Mouse (Mus musculus) thymus, adult 2 months (tissue): Measurements from ENCODE around the gene Bmp8b. TPM values are rescaled to one million over a fixed set of nuclear protein-coding genes. Genes with fewer than 3 reads are reported as not detected.

Experiments used
- DNase-seq: peaks from one replicate; pipeline ENCODE4 v3.0.0; 2021
- H3K27ac ChIP-seq: fragments of 200-500 bp; 2 replicates; pipeline ENCODE4 v1.5.1; 2012; ENCODE audit warnings: low read length, control low read depth; ENCODE audit not compliant: control insufficient read depth, insufficient read depth
- H3K27me3 ChIP-seq: fragments of 200-500 bp; 2 replicates; pipeline ENCODE4 v1.6.1; 2012; ENCODE audit warnings: mild to moderate bottlenecking, low read length, moderate library complexity, mixed read lengths; ENCODE audit not compliant: control insufficient read depth, insufficient read depth
- H3K36me3 ChIP-seq: fragments of 200-500 bp; 2 replicates; pipeline ENCODE4 v1.6.1; 2012; ENCODE audit warnings: mild to moderate bottlenecking, low read length, moderate library complexity; ENCODE audit not compliant: control insufficient read depth, insufficient read depth
- H3K4me1 ChIP-seq: fragments of 200-500 bp; replicated peaks from 2 replicates; pipeline ENCODE4 v1.6.1; 2012; ENCODE audit warnings: low read length; ENCODE audit not compliant: control insufficient read depth, insufficient read depth
- H3K4me3 ChIP-seq: fragments of 200-500 bp; 2 replicates; pipeline ENCODE4 v1.5.1; 2012; ENCODE audit warnings: mild to moderate bottlenecking, low read length, control low read depth, moderate library complexity; ENCODE audit not compliant: control insufficient read depth, insufficient read depth
- CTCF ChIP-seq: fragments of 200-500 bp; IDR thresholded peaks from 2 replicates; pipeline ENCODE4 v1.5.1; 2012; ENCODE audit warnings: mild to moderate bottlenecking, control low read depth, low read length, moderate library complexity, borderline replicate concordance; ENCODE audit not compliant: control insufficient read depth, poor library complexity, insufficient read depth; ENCODE audit errors: extremely low read depth
- POLR2A ChIP-seq: fragments of 200-500 bp; IDR thresholded peaks from 2 replicates; pipeline ENCODE4 v1.6.1; 2012; ENCODE audit warnings: mild to moderate bottlenecking, low read length, control low read depth, moderate library complexity; ENCODE audit not compliant: control insufficient read depth, poor library complexity, insufficient read depth; ENCODE audit errors: extremely low read depth
- WGBS: fragments of 180-500 bp; shearing (Covaris S2); methylation state at CpG from one replicate; pipeline ENCODE4 v1.1.7; 2018; 5-methylcytosine and 5-hydroxymethylcytosine counted together
- polyA plus RNA-seq: library from polyadenylated mRNA; depleted of rRNA; stranded (reverse); fragments of >200 nt; gene quantifications from 2 replicates; pipeline ENCODE4 v1.2.3, GENCODE M21; 2012

Bmp8b gene
- polyA plus RNA-seq, 1 experiment, result 0.05 TPM

DNA sequence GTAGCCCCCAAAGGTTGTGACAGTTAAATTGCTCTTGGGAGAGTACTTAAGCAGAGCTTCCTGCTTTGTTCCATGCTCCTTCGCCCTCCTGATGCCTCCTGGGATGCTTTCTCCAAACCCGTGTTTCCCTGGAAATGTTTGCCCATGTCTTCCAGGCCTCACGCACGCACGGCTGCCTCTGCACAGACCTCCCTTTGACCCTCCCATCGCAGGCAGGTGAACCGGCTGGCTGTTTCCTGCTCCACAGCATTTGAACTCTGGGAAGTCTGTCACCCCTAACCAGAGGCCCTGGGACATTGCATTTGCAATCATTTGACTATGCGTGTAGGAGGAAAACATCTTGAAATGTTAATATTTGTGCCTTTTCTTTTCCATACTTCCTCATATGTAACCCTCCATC is 28.0 kb upstream of the Bmp8b start:
- no peaks in the 10 kb centered on the region for H3K4me1 ChIP-seq
- no peak overlapping the region for H3K27ac ChIP-seq
- no peaks in the 10 kb centered on the region for H3K36me3 ChIP-seq
- no peaks in the 10 kb centered on the region for H3K27me3 ChIP-seq
- no peak for TF ChIP-seq POLR2A
- TF ChIP-seq CTCF, result no peak
- DNase-seq, result no peak
- no peak overlapping the region for H3K4me3 ChIP-seq
- WGBS, result 93% methylated on average over 8 of the region's 8 CpGs

DNA sequence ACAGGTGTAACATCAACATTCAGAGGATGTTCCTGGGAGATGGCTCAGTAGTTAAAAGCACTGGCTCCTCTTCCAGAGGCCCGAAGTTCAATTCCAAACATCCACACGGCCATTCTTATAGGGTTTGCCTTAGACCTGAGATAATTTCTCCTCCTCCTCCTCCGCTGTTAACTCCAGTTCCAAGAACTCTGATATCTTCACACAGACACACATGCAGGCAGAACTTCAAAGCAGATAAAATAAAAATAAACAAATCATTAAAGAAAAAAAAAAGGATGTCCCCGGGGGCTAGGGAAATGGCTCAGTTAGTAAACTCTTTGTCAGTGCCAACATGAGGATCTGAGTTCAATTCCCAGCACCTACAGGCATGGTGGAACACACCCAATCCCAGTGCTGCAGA is 26.7 kb upstream of the Bmp8b start:
- Histone ChIP-seq H3K27me3 (no peaks in the 10 kb centered on the region), H3K4me3 (no peak overlapping the region), H3K36me3 (no peaks in the 10 kb centered on the region), H3K27ac (no peak overlapping the region), H3K4me1 (no peaks in the 10 kb centered on the region)
- DNase-seq, result no peak
- no peak for TF ChIP-seq POLR2A
- TF ChIP-seq CTCF, result no peak
- WGBS, result 88% methylated on average over 4 of the region's 4 CpGs

DNA sequence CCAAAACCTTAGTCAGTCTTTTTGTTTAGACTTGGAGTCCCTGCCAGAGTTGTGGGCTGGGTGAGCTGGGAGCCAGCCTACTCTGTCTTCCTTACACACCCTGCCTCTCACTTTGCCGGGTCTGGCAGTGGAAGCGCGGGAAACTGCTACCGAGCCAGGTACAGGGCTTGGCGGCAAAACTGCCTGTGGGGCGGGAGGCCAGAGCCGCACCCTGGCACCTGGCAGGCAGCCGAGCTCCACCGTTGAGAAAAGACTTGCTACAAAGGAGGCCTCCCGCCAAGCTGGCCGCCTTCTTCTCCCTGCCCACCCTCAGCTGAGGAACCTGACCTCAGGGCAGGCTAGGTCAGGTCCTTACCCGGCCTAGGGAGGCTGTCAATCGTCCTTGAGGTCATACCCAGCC is 24.2 kb upstream of the Bmp8b start:
- Histone ChIP-seq H3K4me1 (no peaks in the 10 kb centered on the region), H3K4me3 (no peak overlapping the region), H3K27ac (no peak overlapping the region), H3K27me3 (no peaks in the 10 kb centered on the region), H3K36me3 (no peaks in the 10 kb centered on the region)
- no peak for DNase-seq
- WGBS, result 74% methylated on average over 13 of the region's 13 CpGs
- TF ChIP-seq POLR2A, result no peak
- no peak for TF ChIP-seq CTCF

DNA sequence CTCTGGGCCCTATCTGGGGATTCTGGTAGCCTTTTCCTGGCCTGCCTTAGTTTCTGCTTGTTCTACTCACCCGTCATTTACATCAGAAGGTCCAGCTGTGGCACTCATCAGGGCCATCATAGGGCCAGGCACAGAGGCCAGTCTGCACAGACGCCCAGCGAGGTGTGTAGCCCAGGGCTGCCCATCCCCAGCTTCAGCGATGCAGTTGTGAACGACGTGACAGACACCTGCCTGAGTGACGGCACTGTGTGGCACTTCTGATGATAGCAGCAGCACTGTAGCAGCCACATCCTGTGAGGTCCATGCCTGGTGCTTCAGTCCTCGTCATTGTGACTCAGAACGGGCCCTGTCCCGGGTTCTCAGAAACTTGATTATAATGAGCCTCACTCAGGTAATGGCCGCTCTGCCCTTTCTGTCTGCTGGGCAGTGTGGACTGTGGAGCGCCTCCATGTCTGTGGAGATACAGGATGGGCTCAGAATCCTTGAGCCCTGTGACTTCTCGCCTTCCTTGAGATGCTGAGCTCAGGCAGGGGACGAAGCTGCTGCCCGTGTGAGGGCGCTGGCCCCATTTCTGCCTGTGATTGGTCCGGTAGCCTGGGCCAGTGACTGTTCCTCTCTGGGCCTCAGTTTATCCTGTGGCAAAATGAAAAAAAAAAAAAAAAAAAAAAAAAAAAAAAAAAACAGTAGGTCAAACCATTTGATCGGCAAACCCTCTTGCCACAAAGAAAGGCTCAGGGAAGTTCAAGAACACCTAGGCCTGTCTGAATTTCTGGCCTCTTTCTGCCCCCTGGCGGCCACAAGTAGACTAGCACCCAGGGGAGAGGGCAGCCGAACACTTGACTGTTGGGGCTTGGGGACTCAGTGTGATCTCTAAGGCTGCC is 22.4 kb upstream of the Bmp8b start:
- WGBS, result 82% methylated on average over 20 of the region's 20 CpGs
- DNase-seq, result peak; percentile 63
- H3K36me3 ChIP-seq, result no peaks in the 10 kb centered on the region

DNA sequence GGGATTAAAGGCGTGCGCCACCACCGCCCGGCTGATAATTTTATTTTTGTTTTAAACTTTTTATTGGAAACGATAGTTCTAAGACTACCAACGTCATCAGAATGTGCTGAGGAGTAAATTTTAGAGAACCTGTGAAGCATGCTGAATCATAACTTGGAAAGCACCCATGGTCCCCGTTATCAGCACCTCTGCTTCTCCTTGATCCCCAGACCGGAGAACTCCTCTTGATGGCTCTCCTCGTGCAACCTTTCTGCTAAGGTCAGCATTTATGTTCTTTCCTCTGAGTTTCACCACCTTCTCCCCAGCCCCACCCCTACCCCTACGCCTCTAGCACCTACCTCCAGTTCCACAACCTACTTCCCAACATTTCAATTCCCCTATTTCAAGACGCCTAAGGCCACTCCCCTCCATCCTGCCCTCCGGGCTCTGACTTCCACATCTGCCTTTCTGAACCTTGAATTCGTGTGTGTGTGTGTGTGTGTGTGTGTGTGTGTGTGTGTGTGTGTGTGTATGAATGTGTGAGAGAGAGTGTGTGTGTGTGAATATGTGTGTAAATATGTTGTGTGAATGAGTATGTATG is 21.6 kb upstream of the Bmp8b start:
- Histone ChIP-seq H3K4me1 (no peaks in the 10 kb centered on the region), H3K36me3 (no peaks in the 10 kb centered on the region), H3K4me3 (no peak overlapping the region), H3K27ac (no peak overlapping the region), H3K27me3 (no peaks in the 10 kb centered on the region)
- TF ChIP-seq CTCF, result no peak
- no peak for TF ChIP-seq POLR2A
- DNase-seq, result no peak
- WGBS, result 60% methylated on average over 13 of the region's 13 CpGs

More for the DNA sequence above, 22.4 kb upstream of the Bmp8b start:
- Histone ChIP-seq H3K27ac (no peak overlapping the region), H3K27me3 (no peaks in the 10 kb centered on the region), H3K4me3 (no peak overlapping the region), H3K4me1 (no peaks in the 10 kb centered on the region)
- TF ChIP-seq POLR2A (no peak), CTCF (peak; percentile 84; the same call in 1 of the 2 replicates)

- Histone ChIP-seq H3K4me3 (no peak overlapping the region), H3K27ac (no peak overlapping the region), H3K27me3 (no peaks in the 10 kb centered on the region), H3K36me3 (no peaks in the 10 kb centered on the region), H3K4me1 (no peaks in the 10 kb centered on the region)
- TF ChIP-seq CTCF (no peak), POLR2A (no peak)
- DNase-seq, result no peak
- WGBS, result 94% methylated on average over 2 of the region's 2 CpGs
These were observed 19.7 kb upstream of the Bmp8b start for GRCm38 (mm10) chr4:123085290-123085689.

DNA sequence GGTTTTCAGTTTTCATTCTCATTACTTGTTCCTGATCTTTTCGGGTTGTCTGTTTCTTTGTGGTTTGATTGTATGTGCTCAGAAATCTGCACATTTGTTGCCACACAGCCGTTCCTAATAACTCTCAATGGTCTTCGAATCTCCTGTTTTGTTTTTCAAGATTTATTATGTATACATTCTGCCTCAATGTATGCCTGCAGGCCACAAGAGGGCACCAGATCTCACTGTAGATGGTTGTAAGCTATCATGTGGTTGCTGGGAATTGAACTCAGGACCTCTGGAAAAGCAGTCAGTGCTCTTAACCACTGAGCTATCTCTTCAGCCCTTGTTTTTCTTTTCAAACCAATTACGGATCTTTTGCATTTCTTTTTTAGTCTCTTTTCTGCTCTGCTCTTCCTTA is 18.6 kb upstream of the Bmp8b start:
- Histone ChIP-seq H3K4me1 (no peaks in the 10 kb centered on the region), H3K27ac (no peak overlapping the region), H3K36me3 (no peaks in the 10 kb centered on the region), H3K27me3 (no peaks in the 10 kb centered on the region), H3K4me3 (no peak overlapping the region)
- 92% methylated on average over 4 of the region's 4 CpGs for WGBS
- no peak for TF ChIP-seq CTCF
- no peak for DNase-seq
